Mouse (Mus musculus): Measurements from ENCODE around the gene Spred2. TPM values are rescaled to one million over a fixed set of nuclear protein-coding genes. Genes with fewer than 3 reads are reported as not detected.

The Spred2 gene
- polyA plus RNA-seq, 1 experiment from 2014 or later: 6.0 TPM

GRCm38 (mm10) chr11:19977687-19978086 is 53.5 kb downstream of the Spred2 start:
- Histone ChIP-seq H3K9ac (no peak overlapping the region), H3K27ac (no peak overlapping the region), H3K36me3 (no peaks in the 10 kb centered on the region), H3K4me1 (replicated peaks) (peaks cover 15% of the 10 kb centered on the region), H3K4me3 (no peak overlapping the region), H3K27me3 (no peaks in the 10 kb centered on the region), H3K4me2 (no peak overlapping the region), H3K9me3 (no peaks in the 10 kb centered on the region)
- 83% methylated on average over 2 of the region's 2 CpGs for WGBS
- no peak for ATAC-seq (ENCODE audit: low FRiP score)

DNA sequence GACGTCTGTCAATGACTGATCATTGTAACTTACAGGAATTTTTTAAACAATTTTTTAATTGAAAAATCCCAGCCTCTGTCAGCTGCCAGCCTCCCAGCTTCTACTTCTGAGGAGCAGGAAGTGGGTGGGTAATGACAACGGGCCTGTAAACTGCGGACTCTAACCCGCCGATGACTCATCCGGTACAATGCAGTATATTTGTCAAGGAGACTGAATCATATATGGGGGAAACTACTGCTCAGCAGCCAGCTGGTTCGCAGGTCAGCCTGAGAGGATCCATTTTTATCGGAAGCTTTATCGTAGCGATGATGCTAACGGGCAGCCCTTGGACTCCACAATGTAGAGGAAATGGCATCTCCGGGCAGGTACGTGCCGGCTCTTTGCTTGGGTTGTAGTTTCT is 55.2 kb downstream of the Spred2 start:
- WGBS: 81% methylated on average over 14 of the region's 14 CpGs
- H3K27me3 ChIP-seq: no peaks in the 10 kb centered on the region
- ATAC-seq (ENCODE audit: low FRiP score): no peak
- no peaks in the 10 kb centered on the region for H3K36me3 ChIP-seq
- H3K4me3 ChIP-seq: no peak overlapping the region
- no peak overlapping the region for H3K9ac ChIP-seq
- peaks cover 14% of the 10 kb centered on the region for H3K4me1 ChIP-seq (replicated peaks)
- 0 out of 2 replicates have a peak overlapping the region, but pooled peaks have one; percentile 14 for H3K27ac ChIP-seq
- H3K4me2 ChIP-seq: no peak overlapping the region
- H3K9me3 ChIP-seq: no peaks in the 10 kb centered on the region

DNA sequence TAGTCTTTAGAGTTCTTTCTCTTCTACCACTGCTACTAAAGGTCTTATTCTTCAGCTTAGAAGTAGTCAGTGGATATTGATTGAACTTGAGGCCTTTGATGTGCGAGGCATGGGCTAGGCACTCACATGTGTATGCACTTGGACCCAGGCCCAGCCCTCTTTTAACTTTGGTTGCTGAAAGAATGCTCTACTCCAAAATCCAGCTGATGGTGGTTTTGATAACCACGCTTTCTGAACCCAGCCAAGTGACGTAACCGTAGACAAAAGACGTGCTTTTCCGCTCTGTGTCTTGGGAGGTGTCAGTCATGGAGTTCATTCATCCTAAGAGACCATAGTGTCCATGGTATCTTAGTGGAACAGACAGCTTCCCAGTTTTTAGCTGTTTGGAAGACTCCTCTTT is 57.9 kb downstream of the Spred2 start:
- H3K9me3 ChIP-seq: no peaks in the 10 kb centered on the region
- H3K36me3 ChIP-seq: no peaks in the 10 kb centered on the region
- H3K27me3 ChIP-seq: no peaks in the 10 kb centered on the region
- no peak overlapping the region for H3K9ac ChIP-seq
- H3K27ac ChIP-seq: no peak overlapping the region
- WGBS: 70% methylated on average over 6 of the region's 6 CpGs
- H3K4me3 ChIP-seq: no peak overlapping the region
- H3K4me2 ChIP-seq: no peak overlapping the region
- ATAC-seq (ENCODE audit: low FRiP score): no peak
- H3K4me1 ChIP-seq (replicated peaks): peaks cover 25% of the 10 kb centered on the region

- no peak overlapping the region for H3K4me3 ChIP-seq
- no peaks in the 10 kb centered on the region for H3K36me3 ChIP-seq
- H3K27me3 ChIP-seq: no peaks in the 10 kb centered on the region
- no peak for ATAC-seq (ENCODE audit: low FRiP score)
- H3K4me2 ChIP-seq: no peak overlapping the region
- no peak overlapping the region for H3K9ac ChIP-seq
- H3K4me1 ChIP-seq (replicated peaks): peaks cover 32% of the 10 kb centered on the region
- no peaks in the 10 kb centered on the region for H3K9me3 ChIP-seq
- H3K27ac ChIP-seq: 0 out of 2 replicates have a peak overlapping the region, but pooled peaks have one; percentile 30
- 79% methylated on average over 6 of the region's 6 CpGs for WGBS
Measured at GRCm38 (mm10) chr11:19982779-19983178, 58.6 kb downstream of the Spred2 start.

- Histone ChIP-seq H3K27ac (peak overlapping the region; percentile 30; the same call in 1 of the 2 replicates), H3K27me3 (no peaks in the 10 kb centered on the region), H3K9ac (no peak overlapping the region), H3K4me3 (no peak overlapping the region), H3K4me2 (no peak overlapping the region), H3K9me3 (no peaks in the 10 kb centered on the region), H3K4me1 (replicated peaks) (peaks cover 34% of the 10 kb centered on the region), H3K36me3 (no peaks in the 10 kb centered on the region)
- ATAC-seq (ENCODE audit: low FRiP score): 0 out of 2 replicates have a peak, but pooled peaks have one; percentile 46
- WGBS: 29% methylated on average over 4 of the region's 4 CpGs
Measured at GRCm38 (mm10) chr11:19983298-19983697, 59.1 kb downstream of the Spred2 start.

DNA sequence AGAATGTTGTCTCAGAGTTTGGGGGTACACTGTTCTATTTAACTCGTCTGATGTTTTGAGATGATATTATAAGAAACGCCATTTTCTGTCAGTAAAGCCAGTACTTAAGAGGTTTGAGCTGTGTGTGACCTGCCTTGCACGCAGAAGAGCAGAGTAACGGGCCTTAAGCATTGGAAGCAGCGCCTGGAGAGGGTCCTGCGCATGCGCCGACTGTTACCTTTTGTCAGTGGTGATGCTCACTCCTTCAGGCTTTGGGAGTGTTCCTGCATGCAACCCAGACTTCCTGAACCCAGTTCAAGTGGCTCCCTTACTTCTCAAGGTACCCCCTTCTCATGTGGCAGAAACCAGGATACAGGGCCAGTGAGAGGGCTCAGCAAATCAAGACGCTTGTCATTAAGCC is 59.9 kb downstream of the Spred2 start:
- peaks cover 34% of the 10 kb centered on the region for H3K4me1 ChIP-seq (replicated peaks)
- no peak overlapping the region for H3K9ac ChIP-seq
- WGBS: 87% methylated on average over 9 of the region's 9 CpGs
- H3K9me3 ChIP-seq: no peaks in the 10 kb centered on the region
- ATAC-seq (ENCODE audit: low FRiP score): no peak
- H3K4me3 ChIP-seq: no peak overlapping the region
- no peak overlapping the region for H3K4me2 ChIP-seq
- H3K27ac ChIP-seq: no peak overlapping the region
- H3K36me3 ChIP-seq: no peaks in the 10 kb centered on the region
- H3K27me3 ChIP-seq: no peaks in the 10 kb centered on the region

GRCm38 (mm10) chr11:19985283-19985854 is 61.2 kb downstream of the Spred2 start:
- no peak overlapping the region for H3K27ac ChIP-seq
- no peak for ATAC-seq (ENCODE audit: low FRiP score)
- H3K4me1 ChIP-seq (replicated peaks): peaks cover 31% of the 10 kb centered on the region
- 73% methylated on average over 5 of the region's 5 CpGs for WGBS
- no peak overlapping the region for H3K4me3 ChIP-seq
- no peaks in the 10 kb centered on the region for H3K27me3 ChIP-seq
- no peaks in the 10 kb centered on the region for H3K36me3 ChIP-seq
- H3K4me2 ChIP-seq: no peak overlapping the region
- H3K9me3 ChIP-seq: no peaks in the 10 kb centered on the region
- no peak overlapping the region for H3K9ac ChIP-seq

DNA sequence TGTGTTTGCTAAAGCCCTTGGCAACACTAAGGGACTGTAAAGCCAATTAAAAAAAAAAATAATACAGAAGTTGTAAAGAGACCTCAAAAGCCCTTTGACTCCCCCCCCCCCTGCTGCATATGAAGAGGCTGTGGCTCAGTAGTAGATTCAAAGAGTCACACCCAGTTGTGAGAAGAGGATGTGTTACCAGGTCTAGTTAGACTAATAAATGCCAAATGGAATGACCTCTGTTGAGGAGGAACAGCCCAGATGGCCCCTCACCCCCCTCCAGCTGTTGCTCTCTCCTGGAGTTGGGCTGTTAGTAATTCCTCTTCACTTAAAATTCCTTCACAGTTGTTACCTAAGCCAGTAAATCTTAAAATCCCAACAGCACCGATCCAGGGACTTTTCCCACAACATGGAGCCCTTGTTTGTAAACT is 62.3 kb downstream of the Spred2 start:
- no peak for ATAC-seq (ENCODE audit: low FRiP score)
- no peak overlapping the region for H3K4me2 ChIP-seq
- no peaks in the 10 kb centered on the region for H3K36me3 ChIP-seq
- H3K4me1 ChIP-seq (replicated peaks): peaks cover 38% of the 10 kb centered on the region
- H3K4me3 ChIP-seq: no peak overlapping the region
- WGBS: 37% methylated on average over 1 of the region's 1 CpGs
- H3K9me3 ChIP-seq: no peaks in the 10 kb centered on the region
- H3K9ac ChIP-seq: no peak overlapping the region
- 0 out of 2 replicates have a peak overlapping the region, but pooled peaks have one; percentile 25 for H3K27ac ChIP-seq
- H3K27me3 ChIP-seq: no peaks in the 10 kb centered on the region

- ATAC-seq (ENCODE audit: low FRiP score): no peak
- no peak overlapping the region for H3K4me3 ChIP-seq
- no peaks in the 10 kb centered on the region for H3K36me3 ChIP-seq
- H3K9ac ChIP-seq: no peak overlapping the region
- H3K9me3 ChIP-seq: no peaks in the 10 kb centered on the region
- H3K4me2 ChIP-seq: no peak overlapping the region
- H3K4me1 ChIP-seq (replicated peaks): peaks cover 41% of the 10 kb centered on the region
- H3K27ac ChIP-seq: 0 out of 2 replicates have a peak overlapping the region, but pooled peaks have one; percentile 25
- 27% methylated on average over 17 of the region's 17 CpGs for WGBS
- H3K27me3 ChIP-seq: no peaks in the 10 kb centered on the region
Measured at GRCm38 (mm10) chr11:19986871-19987755, 62.9 kb downstream of the Spred2 start.

- H3K4me1 ChIP-seq (replicated peaks): peaks cover 46% of the 10 kb centered on the region
- no peaks in the 10 kb centered on the region for H3K36me3 ChIP-seq
- no peak for ATAC-seq (ENCODE audit: low FRiP score)
- no peak overlapping the region for H3K9ac ChIP-seq
- H3K27me3 ChIP-seq: no peaks in the 10 kb centered on the region
- no peaks in the 10 kb centered on the region for H3K9me3 ChIP-seq
- WGBS: 12% methylated on average over 9 of the region's 9 CpGs
- H3K27ac ChIP-seq: no peak overlapping the region
- no peak overlapping the region for H3K4me2 ChIP-seq
- no peak overlapping the region for H3K4me3 ChIP-seq
Measured at GRCm38 (mm10) chr11:19987756-19988091, 63.5 kb downstream of the Spred2 start.

GRCm38 (mm10) chr11:19988224-19988623 is 64.0 kb downstream of the Spred2 start:
- Histone ChIP-seq H3K4me2 (no peak overlapping the region), H3K36me3 (no peaks in the 10 kb centered on the region), H3K9ac (no peak overlapping the region), H3K27ac (no peak overlapping the region), H3K4me3 (no peak overlapping the region), H3K4me1 (replicated peaks) (peaks cover 45% of the 10 kb centered on the region), H3K9me3 (no peaks in the 10 kb centered on the region), H3K27me3 (no peaks in the 10 kb centered on the region)
- no peak for ATAC-seq (ENCODE audit: low FRiP score)
- WGBS: 58% methylated on average over 5 of the region's 5 CpGs

DNA sequence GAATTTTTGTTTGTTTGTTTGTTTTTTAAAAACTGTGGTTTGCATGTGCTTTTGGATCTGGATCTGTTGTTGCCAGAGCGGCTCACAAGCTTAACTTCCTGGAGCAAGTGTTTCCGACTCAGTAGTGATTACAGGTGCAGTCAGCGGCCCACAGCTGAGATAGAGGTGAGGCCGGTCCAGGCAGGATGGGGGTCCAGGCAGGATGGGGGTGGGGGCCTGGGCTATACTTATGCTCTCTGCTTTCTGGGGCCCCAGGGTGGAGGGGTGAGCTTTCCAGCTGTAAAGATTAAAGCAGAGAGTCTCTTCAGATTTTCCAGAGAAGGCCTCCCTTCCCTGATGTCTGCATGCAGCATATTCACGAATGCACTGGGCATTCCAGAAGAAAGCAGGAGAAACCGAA is 64.5 kb downstream of the Spred2 start:
- H3K4me3 ChIP-seq: no peak overlapping the region
- ATAC-seq (ENCODE audit: low FRiP score): no peak
- no peaks in the 10 kb centered on the region for H3K36me3 ChIP-seq
- no peak overlapping the region for H3K9ac ChIP-seq
- WGBS: 71% methylated on average over 6 of the region's 6 CpGs
- H3K4me1 ChIP-seq (replicated peaks): peaks cover 42% of the 10 kb centered on the region
- no peaks in the 10 kb centered on the region for H3K9me3 ChIP-seq
- H3K27me3 ChIP-seq: no peaks in the 10 kb centered on the region
- no peak overlapping the region for H3K4me2 ChIP-seq
- no peak overlapping the region for H3K27ac ChIP-seq

All from hindbrain, embryonic 13.5 days (tissue).